Mouse (Mus musculus) CH12.LX (cell line): ENCODE data around the gene Ano8. TPM values are rescaled to one million over a fixed set of nuclear protein-coding genes. Genes with fewer than 3 reads are reported as not detected.
A peak's percentile ranks its signal among the peaks of the same experiment; 100 is the strongest.

Experiments
- DNase-seq: peaks from one replicate; pipeline ENCODE4 v3.0.0-alpha.2; 2013; ENCODE audit errors: extremely low read depth
- H3K27ac ChIP-seq: 2 replicates; pipeline ENCODE4 v1.5.1; 2012; ENCODE audit warnings: low read depth, mild to moderate bottlenecking, control low read depth, moderate library complexity; ENCODE audit not compliant: insufficient read depth
- H3K27me3 ChIP-seq: replicated peaks from 2 replicates; pipeline ENCODE3; 2012; ENCODE audit warnings: inconsistent platforms
- H3K36me3 ChIP-seq, 2 experiments: replicated peaks in 1 of 2; 2 replicates each; pipeline versions ENCODE3 to v1.6.1; 2012; ENCODE audit warnings: inconsistent platforms in 1 of 2, low read length in 1 of 2, mild to moderate bottlenecking in 1 of 2, mixed read lengths in 1 of 2, moderate library complexity in 1 of 2; ENCODE audit not compliant: control insufficient read depth in 1 of 2, insufficient read depth in 1 of 2
- H3K4me1 ChIP-seq, 2 experiments: 2 replicates each; pipeline ENCODE4 v1.6.1; 2012; ENCODE audit warnings: inconsistent platforms in 1 of 2, moderate library complexity in 1 of 2; ENCODE audit not compliant: insufficient read depth in 2 of 2, control insufficient read depth in 1 of 2
- H3K4me2 ChIP-seq: 2 replicates; pipeline ENCODE4 v1.6.1; 2012; ENCODE audit warnings: low read depth, mild to moderate bottlenecking, control low read depth; ENCODE audit not compliant: poor library complexity, insufficient read depth, severe bottlenecking
- H3K4me3 ChIP-seq, 3 experiments: fragments of 150-350 bp in 1 of 3; sonication (generic) in 1 of 3; replicated peaks in 1 of 3; 2 replicates each; pipeline versions ENCODE3 to v1.5.1; 2011 to 2012; ENCODE audit warnings: low read depth in 2 of 3, low read length in 2 of 3, mild to moderate bottlenecking in 2 of 3, moderate library complexity in 2 of 3, control low read depth in 1 of 3, improper control_type of control experiment in 1 of 3, inconsistent platforms in 1 of 3, mixed read lengths in 1 of 3; ENCODE audit not compliant: poor library complexity in 1 of 3
- H3K79me2 ChIP-seq: replicated peaks from 2 replicates; pipeline ENCODE4 v1.6.1; 2012; ENCODE audit warnings: mild to moderate bottlenecking, moderate library complexity; ENCODE audit not compliant: control insufficient read depth, poor library complexity, insufficient read depth, severe bottlenecking; ENCODE audit errors: extremely low read depth
- H3K9ac ChIP-seq: 2 replicates; pipeline ENCODE4 v1.6.1; 2012; ENCODE audit warnings: low read depth, mild to moderate bottlenecking, control low read depth, moderate library complexity; ENCODE audit not compliant: insufficient read depth
- H3K9me3 ChIP-seq: replicated peaks from 2 replicates; pipeline ENCODE3; 2012; ENCODE audit warnings: low read length, inconsistent platforms, mixed read lengths
- CHD1 ChIP-seq: IDR thresholded peaks from 2 replicates; pipeline ENCODE4 v1.6.1; 2012; ENCODE audit warnings: low read depth, low read length, improper control_type of control experiment, inconsistent platforms
- CHD2 ChIP-seq: IDR thresholded peaks from 2 replicates; pipeline ENCODE4 v1.6.1; 2011; ENCODE audit warnings: low read length, improper control_type of control experiment
- CTCF ChIP-seq, 2 experiments: IDR thresholded peaks in 1 of 2; conservative IDR thresholded peaks in 1 of 2; 2 replicates each; pipeline ENCODE4 v1.5.1; 2011 to 2012; ENCODE audit warnings: low read depth in 2 of 2, low read length in 2 of 2, improper control_type of control experiment in 1 of 2, inconsistent platforms in 1 of 2, mild to moderate bottlenecking in 1 of 2, moderate library complexity in 1 of 2
- E2F4 ChIP-seq: IDR thresholded peaks from 2 replicates; pipeline ENCODE4 v1.6.1; 2011; ENCODE audit warnings: low read depth, low read length, improper control_type of control experiment; ENCODE audit not compliant: insufficient replicate concordance
- ELF1 ChIP-seq: IDR thresholded peaks from 2 replicates; pipeline ENCODE4 v1.6.1; 2014; ENCODE audit warnings: low read depth, mild to moderate bottlenecking, inconsistent platforms, low read length, improper control_type of control experiment
- ETS1 ChIP-seq: conservative IDR thresholded peaks from 2 replicates; pipeline ENCODE4 v1.6.1; 2012; ENCODE audit warnings: low read depth, mild to moderate bottlenecking, inconsistent platforms, low read length, improper control_type of control experiment, moderate library complexity
- GABPA ChIP-seq: IDR thresholded peaks from 2 replicates; pipeline ENCODE4 v1.6.1; 2012; ENCODE audit warnings: low read depth, low read length, improper control_type of control experiment, inconsistent platforms; ENCODE audit not compliant: insufficient replicate concordance
- IRF4 ChIP-seq: IDR thresholded peaks from 2 replicates; pipeline ENCODE4 v1.6.1; 2014; ENCODE audit warnings: low read depth, mild to moderate bottlenecking, inconsistent platforms, low read length, improper control_type of control experiment
- JUN ChIP-seq: IDR thresholded peaks from 2 replicates; pipeline ENCODE4 v1.6.1; 2011; ENCODE audit warnings: low read depth, mild to moderate bottlenecking, low read length, improper control_type of control experiment, moderate library complexity; ENCODE audit not compliant: insufficient read depth
- MAX ChIP-seq: IDR thresholded peaks from 2 replicates; pipeline ENCODE4 v1.6.1; 2011; ENCODE audit warnings: low read length, improper control_type of control experiment
- MAZ ChIP-seq: IDR thresholded peaks from 2 replicates; pipeline ENCODE4 v1.6.1; 2012; ENCODE audit warnings: low read depth, mild to moderate bottlenecking, inconsistent platforms, low read length, improper control_type of control experiment, moderate library complexity
- MEF2A ChIP-seq: IDR thresholded peaks from 2 replicates; pipeline ENCODE4 v1.6.1; 2014; ENCODE audit warnings: low read depth, mild to moderate bottlenecking, inconsistent platforms, low read length, improper control_type of control experiment, borderline replicate concordance
- MXI1 ChIP-seq: IDR thresholded peaks from 2 replicates; pipeline ENCODE4 v1.6.1; 2011; ENCODE audit warnings: mild to moderate bottlenecking, low read depth, low read length, improper control_type of control experiment
- MYC ChIP-seq: IDR thresholded peaks from 2 replicates; pipeline ENCODE4 v1.6.1; 2011; ENCODE audit warnings: low read depth, mild to moderate bottlenecking, improper control_type of control experiment, low read length
- NELFE ChIP-seq: IDR thresholded peaks from 2 replicates; pipeline ENCODE4 v1.6.1; 2011; ENCODE audit warnings: low read depth, low read length, improper control_type of control experiment
- POLR2A ChIP-seq: IDR thresholded peaks from 2 replicates; pipeline ENCODE4 v1.6.1; 2011; ENCODE audit warnings: low read depth, mild to moderate bottlenecking, improper control_type of control experiment, low read length
- POLR2AphosphoS2 ChIP-seq: IDR thresholded peaks from 2 replicates; pipeline ENCODE4 v1.6.1; 2011; ENCODE audit warnings: low read depth, low read length, improper control_type of control experiment
- RAD21 ChIP-seq: IDR thresholded peaks from 2 replicates; pipeline ENCODE4 v1.6.1; 2011; ENCODE audit warnings: low read depth, mild to moderate bottlenecking, low read length, improper control_type of control experiment, moderate library complexity
- RCOR1 ChIP-seq: conservative IDR thresholded peaks from 2 replicates; pipeline ENCODE4 v1.6.1; 2012; ENCODE audit warnings: low read depth, mild to moderate bottlenecking, inconsistent platforms, low read length, improper control_type of control experiment
- SIN3A ChIP-seq: IDR thresholded peaks from 2 replicates; pipeline ENCODE4 v1.6.1; 2012; ENCODE audit warnings: low read length, improper control_type of control experiment, inconsistent platforms
- SMC3 ChIP-seq: IDR thresholded peaks from 2 replicates; pipeline ENCODE4 v1.6.1; 2011; ENCODE audit warnings: low read depth, low read length, improper control_type of control experiment
- TCF12 ChIP-seq: IDR thresholded peaks from 2 replicates; pipeline ENCODE4 v1.6.1; 2014; ENCODE audit warnings: low read depth, mild to moderate bottlenecking, inconsistent platforms, low read length, improper control_type of control experiment
- USF2 ChIP-seq: conservative IDR thresholded peaks from 2 replicates; pipeline ENCODE4 v1.6.1; 2011; ENCODE audit warnings: low read depth, low read length, improper control_type of control experiment
- ZC3H11A ChIP-seq: IDR thresholded peaks from 2 replicates; pipeline ENCODE4 v1.6.1; 2012; ENCODE audit warnings: low read depth, mild to moderate bottlenecking, inconsistent platforms, low read length, improper control_type of control experiment
- ZKSCAN1 ChIP-seq: IDR thresholded peaks from 2 replicates; pipeline ENCODE4 v1.6.1; 2012; ENCODE audit warnings: low read depth, inconsistent platforms, low read length, improper control_type of control experiment, borderline replicate concordance
- ZMIZ1 ChIP-seq: IDR thresholded peaks from 2 replicates; pipeline ENCODE4 v1.6.1; 2012; ENCODE audit warnings: low read depth, mild to moderate bottlenecking, inconsistent platforms, low read length, improper control_type of control experiment
- ZNF384 ChIP-seq: IDR thresholded peaks from 2 replicates; pipeline ENCODE4 v1.6.1; 2012; ENCODE audit warnings: low read depth, low read length, improper control_type of control experiment, inconsistent platforms
- dilution Hi-C: fragments of 300-500 bp; cut with MboI; formaldehyde crosslinking; loops from 2 replicates; pipeline ENCODE4 v1.14.3; 2020; ENCODE audit warnings: low sequenced_read_pairs; ENCODE audit not compliant: extremely low pct_unique_long_range_greater_than_20kb, extremely low pct_ligation_motif_present
- in situ Hi-C: fragments of 300-500 bp; cut with MboI; formaldehyde crosslinking; loops from 3 replicates; pipeline ENCODE4 v1.14.3; 2019; ENCODE audit warnings: low sequenced_read_pairs, low pct_ligation_motif_present, low pct_unique_long_range_greater_than_20kb, mixed read lengths
- polyA plus RNA-seq: library from polyadenylated mRNA; unstranded; fragments of >175 nt; gene quantifications from 2 replicates; pipeline ENCODE4 v1.2.1, GENCODE M21; 2012; ENCODE audit warnings: low read depth; ENCODE audit not compliant: insufficient read length
- total RNA-seq, 2 experiments: library from RNA; depleted of rRNA; stranded (reverse); fragments of 300-350 nt in 1 of 2; fragments of >200 nt in 1 of 2; gene quantifications; 2 replicates each; pipeline ENCODE4 v1.2.3; 2012 to 2014

The Ano8 gene
- total and polyA plus RNA-seq, 3 experiments: 1.8 to 6.7 (median 1.9) TPM

DNA sequence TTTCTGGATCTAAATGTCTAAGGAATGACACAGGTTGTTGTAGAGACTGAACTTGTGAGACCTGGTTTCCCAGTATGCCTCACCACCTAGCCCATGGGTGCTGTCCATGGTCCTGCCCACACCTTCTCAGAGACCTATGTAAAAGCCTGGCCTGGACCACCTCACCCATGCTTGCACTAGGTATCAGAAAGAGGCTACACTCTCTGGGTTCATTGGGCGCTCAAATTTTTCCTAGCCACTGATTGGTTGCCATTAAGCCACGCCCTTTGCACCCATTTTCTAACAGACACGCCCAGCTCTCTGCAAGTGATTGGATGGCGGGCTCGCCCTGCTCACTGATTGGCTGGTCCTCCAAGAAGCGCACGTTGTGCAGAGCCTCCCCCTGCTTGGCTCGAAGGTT is 1.8 kb downstream of the Ano8 start:
- H3K4me2 ChIP-seq: no peak overlapping the region
- H3K27ac ChIP-seq: no peak overlapping the region
- H3K4me3 ChIP-seq: no peak overlapping the region
- H3K9ac ChIP-seq: no peak overlapping the region
- 0 out of 2 replicates have a peak, but pooled peaks cover 1% of the 10 kb centered on the region for H3K79me2 ChIP-seq
- peaks cover 13 to 22% of the 10 kb centered on the region in 2 experiments for H3K4me1 ChIP-seq
- H3K9me3 ChIP-seq: no peaks in the 10 kb centered on the region
- dilution Hi-C loops: no loop called here
- peak; percentile 57 for DNase-seq
- in situ Hi-C loops: no loop called here
- TF ChIP-seq ZKSCAN1 (no peak), MXI1 (no peak), NELFE (no peak), IRF4 (no peak), USF2 (no peak), CTCF (conservative IDR thresholded peaks at IDR 0.05 in 1 of 2, IDR thresholded peaks at IDR 0.05 in 1 of 2; ENCODE audit: low read depth in 2 of 2, low read length in 2 of 2) (no peak), CHD2 (no peak), POLR2AphosphoS2 (no peak), JUN (no peak), MAX (no peak), RAD21 (no peak), ZNF384 (no peak), RCOR1 (no peak), ELF1 (no peak), MAZ (no peak), TCF12 (no peak), ZC3H11A (no peak)
- no peaks in the 10 kb centered on the region for H3K27me3 ChIP-seq
- peaks cover 0 to 14% of the 10 kb centered on the region in 2 experiments for H3K36me3 ChIP-seq

DNA sequence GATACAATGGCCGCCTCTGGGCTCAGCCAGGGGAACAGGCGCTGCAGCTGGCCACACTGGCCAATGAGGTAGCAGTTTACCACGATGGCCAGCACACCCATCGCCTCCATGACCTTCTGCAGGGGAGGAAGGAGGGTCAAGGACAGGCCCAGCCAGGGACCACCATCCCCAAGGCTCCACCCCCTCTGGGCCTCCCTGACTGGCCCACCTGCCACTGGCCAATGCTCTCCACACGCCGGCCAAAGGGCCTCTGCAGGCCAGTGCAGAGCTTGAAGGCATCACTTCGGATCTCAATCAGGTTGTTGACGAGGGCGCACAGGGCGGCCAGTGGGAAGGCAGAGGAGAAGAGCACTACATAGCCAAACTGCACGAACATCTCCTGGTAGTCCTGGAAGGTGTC is 6.8 kb downstream of the Ano8 start:
- DNase-seq: no peak
- Histone ChIP-seq H3K27me3 (no peaks in the 10 kb centered on the region), H3K4me3 (no peak overlapping the region), H3K79me2 (no peaks in the 10 kb centered on the region), H3K27ac (no peak overlapping the region), H3K4me1 (peaks cover 8% of the 10 kb centered on the region in 2 experiments), H3K9ac (no peak overlapping the region), H3K9me3 (no peaks in the 10 kb centered on the region), H3K4me2 (no peak overlapping the region), H3K36me3 (peaks cover 17 to 34% of the 10 kb centered on the region in 2 experiments)
- TF ChIP-seq POLR2AphosphoS2 (no peak), USF2 (no peak), CHD1 (no peak), E2F4 (no peak), MEF2A (no peak), ZMIZ1 (no peak), GABPA (no peak), POLR2A (no peak), SIN3A (no peak), ZC3H11A (no peak), SMC3 (no peak), ZKSCAN1 (no peak), ETS1 (no peak), MYC (no peak)
- in situ Hi-C loops: no loop called here
- dilution Hi-C loops: no loop called here
